Mouse (Mus musculus) hematopoietic stem cell, adult 5-6 weeks (primary cell): ENCODE data around the gene Gm5941. TPM values are rescaled to one million over a fixed set of nuclear protein-coding genes. Genes with fewer than 3 reads are reported as not detected.
"Not testable (repeated sequence)": the region's sequence is repeated elsewhere in the genome, so short reads cannot be mapped to it uniquely, and the experiment has no call there.

Experiments
- ATAC-seq, 2 experiments: fragments of 125-278 bp in 1 of 2; replicated peaks in 1 of 2; 2 replicates each; pipeline ENCODE4 v1.8.0; 2016 to 2017; ENCODE audit warnings: inconsistent platforms in 2 of 2, mild to moderate bottlenecking in 2 of 2, moderate number of reproducible peaks in 2 of 2, low read depth in 1 of 2, moderate TSS enrichment in 1 of 2; ENCODE audit not compliant: low FRiP score in 2 of 2, poor library complexity in 2 of 2, severe bottlenecking in 2 of 2, insufficient read depth in 1 of 2, low TSS enrichment in 1 of 2
- total RNA-seq: library from RNA; stranded (forward); fragments of 172-1452, 232-1000 nt; gene quantifications from 2 replicates; pipeline ENCODE4 v1.2.3, GENCODE M21; 2017

The Gm5941 gene
- total RNA-seq = not detected in 2 replicates

DNA sequence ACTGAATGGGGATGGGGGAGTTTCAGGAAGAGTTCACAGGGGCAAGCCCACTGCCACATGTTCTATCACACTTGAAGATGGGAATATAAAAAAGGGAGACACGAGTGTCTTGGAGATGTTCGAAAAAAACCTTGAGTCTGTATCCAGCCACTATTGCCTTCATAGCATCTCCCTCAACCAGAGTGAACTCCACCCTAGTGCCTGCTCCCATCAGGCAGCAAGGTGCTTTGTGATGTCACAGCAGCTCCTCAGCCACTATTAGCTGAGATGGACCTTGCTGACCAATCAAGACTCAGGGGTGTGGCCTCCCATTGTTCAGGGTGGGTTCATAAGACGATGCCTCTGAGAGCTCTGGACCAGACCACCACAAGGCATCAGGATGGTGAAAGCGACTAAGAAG lies at the start of gene Gm5941:
Gene Gm5941, plus strand, starts transcription at position 301 of the 400 bp plus-strand sequence.
- ATAC-seq = not testable (repeated sequence)

DNA sequence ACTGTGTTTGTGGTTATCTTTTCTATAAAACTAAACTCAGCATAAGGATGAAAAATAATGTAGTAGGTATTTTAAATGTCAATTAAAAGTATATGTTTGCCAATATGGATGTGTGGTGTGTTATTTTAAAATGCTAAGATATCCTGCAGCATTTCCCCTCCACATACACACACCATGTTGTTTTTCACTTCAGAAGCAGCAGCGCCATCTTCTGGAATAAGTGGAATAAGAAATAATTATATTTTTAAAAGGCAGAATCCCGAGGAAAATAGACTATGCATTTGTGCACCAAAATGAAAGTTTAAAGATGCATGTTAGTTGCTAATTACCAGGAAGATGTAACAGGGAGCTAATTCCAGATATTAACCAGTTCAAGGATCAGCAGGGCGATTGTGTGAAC lies 29.3 kb upstream of the Gm5941 start:
- ATAC-seq = no peak

DNA sequence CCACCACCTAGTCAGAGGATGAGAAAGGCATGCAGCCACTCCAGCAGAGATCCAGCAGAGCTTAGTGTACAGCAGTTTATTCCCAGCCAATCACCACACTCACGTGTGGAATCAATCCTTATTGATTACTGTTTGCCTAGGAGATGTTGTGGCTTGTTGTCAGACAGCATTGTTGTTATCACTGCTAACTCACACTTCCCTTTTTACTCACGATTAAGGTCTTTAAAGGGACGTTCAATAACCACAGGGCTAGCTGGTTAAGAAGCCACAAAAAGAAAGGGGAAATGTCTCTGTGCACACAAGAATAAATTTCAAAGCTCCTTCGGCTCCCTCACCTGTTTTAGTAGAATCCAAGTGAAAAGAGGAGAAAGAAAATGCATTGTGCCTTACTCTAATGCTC lies 25.0 kb upstream of the Gm5941 start:
- peak; percentile 82 to 84 for ATAC-seq

DNA sequence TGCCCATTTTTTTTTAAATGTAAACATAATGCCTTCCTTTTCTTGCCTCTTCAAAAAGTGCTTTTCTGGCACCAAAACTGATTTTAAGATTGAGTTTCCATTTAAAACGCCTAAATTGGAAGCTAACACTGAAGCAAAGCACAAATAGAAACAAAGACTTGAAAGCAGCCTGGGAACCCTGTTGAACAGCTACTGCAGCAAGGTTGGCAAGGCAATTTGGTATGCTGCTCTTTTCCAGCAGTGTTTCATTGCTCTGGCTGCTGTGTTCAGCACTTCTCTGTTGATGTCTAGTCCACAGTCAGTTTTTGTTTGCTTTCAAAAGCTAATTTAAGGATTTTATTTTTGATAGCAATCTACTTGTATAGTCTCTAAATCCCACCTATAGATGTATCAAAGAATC lies 8.5 kb downstream of the Gm5941 start:
- no peak for ATAC-seq

DNA sequence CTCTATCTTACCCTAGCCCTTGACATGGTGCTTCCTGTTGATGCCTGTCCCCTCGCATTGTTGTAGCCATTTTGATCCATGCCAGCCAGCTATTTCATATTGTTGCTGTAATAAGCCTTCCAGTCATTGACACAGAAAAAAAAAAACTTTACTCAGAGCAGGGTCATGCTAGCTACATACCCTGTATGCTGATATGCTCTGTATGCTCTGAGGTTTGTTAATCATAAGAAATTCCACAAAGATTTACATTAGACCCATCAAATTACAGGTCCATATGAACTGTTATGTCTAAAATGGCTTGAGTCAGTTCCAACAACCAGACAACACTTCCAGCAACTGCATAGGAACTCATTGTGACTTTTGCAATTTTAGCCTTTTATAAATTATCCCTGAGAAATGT lies 38.1 kb downstream of the Gm5941 start:
- ATAC-seq = no peak

Other genes with a start within 250 kb of the Gm5941 start
- gene Mageb18, start 109.6 kb downstream of the Gm5941 start, total RNA-seq = not detected in 2 replicates